Mouse (Mus musculus) C2C12 (cell line): Measurements from ENCODE around the gene Snx29.

ENCODE experiments used
- CEBPB ChIP-seq: IDR thresholded peaks from one replicate; pipeline ENCODE4 v1.6.1; 2011; ENCODE audit warnings: low read depth, mild to moderate bottlenecking, control low read depth, moderate library complexity
- CTCF ChIP-seq: IDR thresholded peaks from one replicate; pipeline ENCODE4 v1.5.1; 2011; ENCODE audit not compliant: control insufficient read depth, insufficient read depth, insufficient read length
- MAX ChIP-seq: IDR thresholded peaks from one replicate; pipeline ENCODE4 v1.6.1; 2011; ENCODE audit warnings: mild to moderate bottlenecking, control low read depth
- MYOD1 ChIP-seq: IDR thresholded peaks from one replicate; pipeline ENCODE4 v1.6.1; 2011; ENCODE audit warnings: low read depth; ENCODE audit not compliant: control insufficient read depth, insufficient read length
- USF1 ChIP-seq: IDR thresholded peaks from one replicate; pipeline ENCODE4 v1.6.1; 2011; ENCODE audit warnings: low read depth, mild to moderate bottlenecking, control low read depth, moderate library complexity

DNA sequence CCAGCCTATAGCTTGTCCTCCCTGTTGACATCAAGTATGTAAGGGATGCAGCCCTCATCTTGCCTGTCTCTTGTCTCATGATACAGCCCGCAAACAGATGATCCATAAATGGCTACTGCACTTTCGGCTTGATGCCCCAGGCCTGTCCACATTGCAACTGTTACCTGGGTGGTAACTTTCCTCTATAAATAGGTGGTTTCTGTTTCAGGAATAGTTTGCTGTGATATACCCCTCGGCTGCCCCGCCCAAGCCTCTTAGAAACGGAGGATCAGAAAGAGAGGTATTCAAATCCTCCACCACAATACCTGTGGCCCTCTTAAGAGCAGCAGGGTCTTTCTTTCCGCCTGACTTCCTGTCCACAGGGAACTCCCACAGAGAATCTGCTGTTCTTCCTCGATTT is 9.2 kb upstream of the Snx29 start, which contains the start of gene Tnfrsf17:
- no peak for TF ChIP-seq CTCF
- no peak for TF ChIP-seq MAX
- no peak for TF ChIP-seq CEBPB
- no peak for TF ChIP-seq USF1
- no peak for TF ChIP-seq MYOD1
